Mouse (Mus musculus) MEL (cell line): ENCODE data around the gene Cirbp. TPM values are rescaled to one million over a fixed set of nuclear protein-coding genes. Genes with fewer than 3 reads are reported as not detected.

Experiments used
- DNase-seq: peaks from one replicate; pipeline ENCODE4 v3.0.0; 2011; ENCODE audit warnings: low read depth, low spot score
- H3K27ac ChIP-seq: 2 replicates; pipeline ENCODE4 v1.5.1; 2012; ENCODE audit warnings: low read depth, mild to moderate bottlenecking, control low read depth, low read length, moderate library complexity; ENCODE audit not compliant: control insufficient read depth
- H3K27me3 ChIP-seq, 2 experiments: fragments of 150-350 bp in 1 of 2; sonication (generic) in 1 of 2; 2 replicates each; pipeline ENCODE4 v1.6.1; 2012; ENCODE audit warnings: low read length in 2 of 2, mild to moderate bottlenecking in 2 of 2, improper control_type of control experiment in 1 of 2, moderate library complexity in 1 of 2; ENCODE audit not compliant: insufficient read depth in 2 of 2, control insufficient read depth in 1 of 2
- H3K36me3 ChIP-seq, 2 experiments: 2 replicates each; pipeline ENCODE4 v1.6.1; 2012 to 2014; ENCODE audit warnings: low read length in 2 of 2, improper control_type of control experiment in 1 of 2, inconsistent platforms in 1 of 2, mild to moderate bottlenecking in 1 of 2; ENCODE audit not compliant: insufficient read depth in 2 of 2, control insufficient read depth in 1 of 2
- H3K4me1 ChIP-seq, 2 experiments: fragments of 150-350 bp in 1 of 2; sonication (generic) in 1 of 2; 2 replicates each; pipeline ENCODE4 v1.6.1; 2012; ENCODE audit warnings: low read length in 2 of 2, improper control_type of control experiment in 1 of 2, mild to moderate bottlenecking in 1 of 2; ENCODE audit not compliant: insufficient read depth in 2 of 2, control insufficient read depth in 1 of 2
- H3K4me3 ChIP-seq, 2 experiments: fragments of 150-350 bp in 1 of 2; sonication (generic) in 1 of 2; 2 replicates each; pipeline ENCODE4 v1.5.1; 2012; ENCODE audit warnings: low read depth in 2 of 2, low read length in 2 of 2, mild to moderate bottlenecking in 2 of 2, moderate library complexity in 2 of 2, control low read depth in 1 of 2, improper control_type of control experiment in 1 of 2; ENCODE audit not compliant: control insufficient read depth in 1 of 2, insufficient read depth in 1 of 2
- H3K79me2 ChIP-seq: 2 replicates; pipeline ENCODE4 v1.6.1; 2012; ENCODE audit warnings: mild to moderate bottlenecking, low read length, moderate library complexity; ENCODE audit not compliant: control insufficient read depth, poor library complexity, insufficient read depth
- H3K9ac ChIP-seq: 2 replicates; pipeline ENCODE4 v1.6.1; 2012; ENCODE audit warnings: low read depth, mild to moderate bottlenecking, control low read depth, low read length, moderate library complexity; ENCODE audit not compliant: control insufficient read depth, poor library complexity, severe bottlenecking
- H3K9me3 ChIP-seq: fragments of 150-350 bp; sonication (generic); replicated peaks from 2 replicates; pipeline ENCODE4 v1.6.1; 2012; ENCODE audit warnings: mild to moderate bottlenecking, low read length, improper control_type of control experiment, moderate library complexity; ENCODE audit not compliant: insufficient read depth
- CHD1 ChIP-seq: IDR thresholded peaks from 2 replicates; pipeline ENCODE4 v1.6.1; 2012; ENCODE audit warnings: low read depth, mild to moderate bottlenecking, inconsistent platforms, low read length, improper control_type of control experiment
- CHD2 ChIP-seq: IDR thresholded peaks from 2 replicates; pipeline ENCODE4 v1.6.1; 2011; ENCODE audit warnings: low read length, improper control_type of control experiment
- CTCF ChIP-seq, 3 experiments: IDR thresholded peaks in 2 of 3; conservative IDR thresholded peaks in 1 of 3; 2 replicates each; pipeline ENCODE4 v1.5.1; 2011 to 2012; ENCODE audit warnings: low read length in 3 of 3, low read depth in 2 of 3, mild to moderate bottlenecking in 2 of 3, improper control_type of control experiment in 1 of 3, inconsistent platforms in 1 of 3, mixed read lengths in 1 of 3, moderate library complexity in 1 of 3; ENCODE audit not compliant: control insufficient read depth in 1 of 3, insufficient read depth in 1 of 3, poor library complexity in 1 of 3, severe bottlenecking in 1 of 3
- EP300 ChIP-seq, 2 experiments: IDR thresholded peaks; 2 replicates each; pipeline ENCODE4 v1.6.1; 2011; ENCODE audit warnings: improper control_type of control experiment in 2 of 2, low read length in 2 of 2, low read depth in 1 of 2, mild to moderate bottlenecking in 1 of 2
- GABPA ChIP-seq: IDR thresholded peaks from 2 replicates; pipeline ENCODE4 v1.6.1; 2012; ENCODE audit warnings: low read depth, mild to moderate bottlenecking, inconsistent platforms, low read length, improper control_type of control experiment, moderate library complexity
- HCFC1 ChIP-seq: IDR thresholded peaks from 2 replicates; pipeline ENCODE4 v1.6.1; 2012; ENCODE audit warnings: low read depth, mild to moderate bottlenecking, inconsistent platforms, low read length, improper control_type of control experiment, moderate library complexity
- JUND ChIP-seq: IDR thresholded peaks from 2 replicates; pipeline ENCODE4 v1.6.1; 2011; ENCODE audit warnings: low read depth, mild to moderate bottlenecking, improper control_type of control experiment, low read length
- KAT2A ChIP-seq: conservative IDR thresholded peaks from 2 replicates; pipeline ENCODE4 v1.6.1; 2012; ENCODE audit warnings: low read depth, low read length, improper control_type of control experiment, inconsistent platforms
- MAX ChIP-seq: IDR thresholded peaks from 2 replicates; pipeline ENCODE4 v1.6.1; 2011; ENCODE audit warnings: low read length, improper control_type of control experiment
- MAZ ChIP-seq: IDR thresholded peaks from 2 replicates; pipeline ENCODE4 v1.6.1; 2012; ENCODE audit warnings: low read depth, mild to moderate bottlenecking, inconsistent platforms, low read length, improper control_type of control experiment
- NELFE ChIP-seq: IDR thresholded peaks from 2 replicates; pipeline ENCODE4 v1.6.1; 2011; ENCODE audit warnings: low read depth, low read length, improper control_type of control experiment
- NRF1 ChIP-seq: IDR thresholded peaks from 2 replicates; pipeline ENCODE4 v1.6.1; 2014; ENCODE audit warnings: low read depth, mild to moderate bottlenecking, inconsistent platforms, low read length, improper control_type of control experiment, moderate library complexity; ENCODE audit not compliant: poor library complexity, insufficient read depth, severe bottlenecking
- POLR2A ChIP-seq, 2 experiments: IDR thresholded peaks; 2 replicates each; pipeline ENCODE4 v1.6.1; 2011 to 2012; ENCODE audit warnings: low read length in 2 of 2, mild to moderate bottlenecking in 2 of 2, control low read depth in 1 of 2, improper control_type of control experiment in 1 of 2, low read depth in 1 of 2, moderate library complexity in 1 of 2; ENCODE audit not compliant: control insufficient read depth in 1 of 2, insufficient read depth in 1 of 2, poor library complexity in 1 of 2
- POLR2AphosphoS5 ChIP-seq: IDR thresholded peaks from 2 replicates; pipeline ENCODE4 v1.6.1; 2012; ENCODE audit warnings: low read depth, borderline replicate concordance, mild to moderate bottlenecking, inconsistent platforms, low read length, moderate library complexity, mixed read lengths
- RAD21 ChIP-seq: IDR thresholded peaks from 2 replicates; pipeline ENCODE4 v1.6.1; 2011; ENCODE audit warnings: mild to moderate bottlenecking, low read depth, low read length, improper control_type of control experiment
- RCOR1 ChIP-seq: IDR thresholded peaks from 2 replicates; pipeline ENCODE4 v1.6.1; 2012; ENCODE audit warnings: low read depth, mild to moderate bottlenecking, inconsistent platforms, low read length, improper control_type of control experiment
- SIN3A ChIP-seq: IDR thresholded peaks from 2 replicates; pipeline ENCODE4 v1.6.1; 2012; ENCODE audit warnings: low read length, improper control_type of control experiment, inconsistent platforms
- SMC3 ChIP-seq: IDR thresholded peaks from 2 replicates; pipeline ENCODE4 v1.6.1; 2011; ENCODE audit warnings: low read depth, low read length, improper control_type of control experiment
- TAL1 ChIP-seq: IDR thresholded peaks from 2 replicates; pipeline ENCODE4 v1.6.1; 2012; ENCODE audit warnings: mild to moderate bottlenecking, inconsistent platforms, low read length, moderate library complexity, mixed read lengths
- TBP ChIP-seq: IDR thresholded peaks from 2 replicates; pipeline ENCODE4 v1.8.0; 2011; ENCODE audit warnings: low read depth, low read length, improper control_type of control experiment
- UBTF ChIP-seq: IDR thresholded peaks from 2 replicates; pipeline ENCODE4 v1.6.1; 2012; ENCODE audit warnings: low read depth, mild to moderate bottlenecking, inconsistent platforms, low read length, improper control_type of control experiment, moderate library complexity, borderline replicate concordance; ENCODE audit not compliant: insufficient read depth
- USF2 ChIP-seq, 2 experiments: IDR thresholded peaks; 2 replicates each; pipeline ENCODE4 v1.6.1; 2011 to 2012; ENCODE audit warnings: improper control_type of control experiment in 2 of 2, low read length in 2 of 2, borderline replicate concordance in 1 of 2, inconsistent platforms in 1 of 2, low read depth in 1 of 2, mild to moderate bottlenecking in 1 of 2; ENCODE audit not compliant: insufficient read depth in 1 of 2
- ZKSCAN1 ChIP-seq: IDR thresholded peaks from 2 replicates; pipeline ENCODE4 v1.6.1; 2012; ENCODE audit warnings: low read depth, mild to moderate bottlenecking, inconsistent platforms, low read length, improper control_type of control experiment, moderate library complexity
- ZNF384 ChIP-seq: IDR thresholded peaks from 2 replicates; pipeline ENCODE4 v1.6.1; 2012; ENCODE audit warnings: low read depth, mild to moderate bottlenecking, inconsistent platforms, low read length, improper control_type of control experiment
- polyA plus RNA-seq, 2 experiments: library from polyadenylated mRNA; stranded (reverse) in 1 of 2; unstranded in 1 of 2; fragments of >175 nt in 1 of 2; fragments of >200 nt in 1 of 2; gene quantifications; 2 replicates each; pipeline versions ENCODE4 v1.2.1 to v1.2.4; 2012; ENCODE audit warnings: low replicate concordance in 2 of 2, low read depth in 1 of 2; ENCODE audit not compliant: insufficient read length in 2 of 2, insufficient read depth in 1 of 2, missing spikeins in 1 of 2
- total RNA-seq: library from RNA; depleted of rRNA; stranded (reverse); fragments of 300-350 nt; gene quantifications from 2 replicates; pipeline ENCODE4 v1.2.3, GENCODE M21; 2012

Cirbp gene
- total and polyA plus RNA-seq, 3 experiments, result 21.2 to 56.6 TPM; not detected in 1

DNA sequence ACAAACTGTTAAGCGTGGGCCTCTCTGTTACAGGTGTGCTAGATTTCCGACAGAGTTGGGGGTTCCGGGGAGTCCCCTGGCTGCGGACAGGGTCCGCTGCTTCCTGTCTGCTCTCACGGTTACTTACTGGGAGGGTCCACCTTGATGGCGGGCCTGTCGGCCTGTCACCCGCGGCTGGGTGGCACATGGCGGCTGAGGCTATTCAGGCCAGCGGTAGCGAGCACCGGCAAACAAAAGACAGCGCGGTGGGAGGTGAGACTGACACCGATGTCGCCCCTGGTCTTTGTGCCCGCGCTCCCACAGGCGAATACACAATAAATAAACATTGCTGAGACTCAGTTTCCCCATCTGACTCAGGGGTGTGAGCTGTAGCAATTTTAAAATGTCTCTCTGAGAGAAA is 24.2 kb downstream of the Cirbp start:
- Histone ChIP-seq H3K27me3 (no peaks in the 10 kb centered on the region), H3K4me3 (no peak overlapping the region), H3K79me2 (no peaks in the 10 kb centered on the region), H3K9me3 (no peaks in the 10 kb centered on the region), H3K27ac (no peak overlapping the region)
- no peak for DNase-seq
- no peak for TF ChIP-seq MAZ
- TF ChIP-seq NRF1, result no peak
- TF ChIP-seq RCOR1, result no peak
- no peak for TF ChIP-seq POLR2A (IDR thresholded peaks at IDR 0.05; ENCODE audit: control insufficient read depth in 1 of 2, insufficient read depth in 1 of 2, low read depth in 1 of 2, low read length in 2 of 2, poor library complexity in 1 of 2)
- no peak for TF ChIP-seq EP300 (IDR thresholded peaks at IDR 0.05; ENCODE audit: low read depth in 1 of 2, low read length in 2 of 2)
- TF ChIP-seq MAX, result no peak
- no peak for TF ChIP-seq CTCF (IDR thresholded peaks at IDR 0.05 in 2 of 3, conservative IDR thresholded peaks at IDR 0.05 in 1 of 3; ENCODE audit: control insufficient read depth in 1 of 3, insufficient read depth in 1 of 3, low read depth in 2 of 3, low read length in 3 of 3, poor library complexity in 1 of 3, severe bottlenecking in 1 of 3)
- no peak for TF ChIP-seq SIN3A
- no peak for TF ChIP-seq KAT2A
- TF ChIP-seq TAL1, result no peak
- no peak for TF ChIP-seq CHD2
- no peak for TF ChIP-seq UBTF
- TF ChIP-seq TBP, result no peak
- no peak for TF ChIP-seq HCFC1
- TF ChIP-seq ZNF384, result no peak
- no peak for TF ChIP-seq GABPA
- no peak for TF ChIP-seq CHD1
- TF ChIP-seq USF2 (IDR thresholded peaks at IDR 0.05; ENCODE audit: borderline replicate concordance in 1 of 2, insufficient read depth in 1 of 2, low read depth in 1 of 2, low read length in 2 of 2), result no peak
- no peak for TF ChIP-seq RAD21
- TF ChIP-seq JUND, result no peak
- TF ChIP-seq, all 39 proteins: peak for 0
- no peaks in the 10 kb centered on the region for H3K4me1 ChIP-seq
- H3K9ac ChIP-seq, result no peak overlapping the region
- no peaks in the 10 kb centered on the region for H3K36me3 ChIP-seq

- H3K27me3 ChIP-seq, result no peaks in the 10 kb centered on the region
- H3K79me2 ChIP-seq, result no peaks in the 10 kb centered on the region
- no peaks in the 10 kb centered on the region for H3K36me3 ChIP-seq
- no peaks in the 10 kb centered on the region for H3K4me1 ChIP-seq
- TF ChIP-seq NELFE, result no peak
- TF ChIP-seq TBP, result no peak
- TF ChIP-seq USF2 (IDR thresholded peaks at IDR 0.05; ENCODE audit: borderline replicate concordance in 1 of 2, insufficient read depth in 1 of 2, low read depth in 1 of 2, low read length in 2 of 2), result no peak
- TF ChIP-seq NRF1, result no peak
- TF ChIP-seq ZNF384, result no peak
- no peak for TF ChIP-seq ZKSCAN1
- no peak for TF ChIP-seq POLR2A (IDR thresholded peaks at IDR 0.05; ENCODE audit: control insufficient read depth in 1 of 2, insufficient read depth in 1 of 2, low read depth in 1 of 2, low read length in 2 of 2, poor library complexity in 1 of 2)
- no peak for TF ChIP-seq POLR2AphosphoS5
- TF ChIP-seq JUND, result no peak
- TF ChIP-seq HCFC1, result no peak
- no peak for TF ChIP-seq SMC3
- H3K4me3 ChIP-seq, result no peak overlapping the region
- H3K9me3 ChIP-seq, result no peaks in the 10 kb centered on the region
- H3K27ac ChIP-seq, result no peak overlapping the region
- DNase-seq, result no peak
- no peak overlapping the region for H3K9ac ChIP-seq
These were observed 24.8 kb downstream of the Cirbp start for GRCm38 (mm10) chr10:80190491-80191051.
